Mouse (Mus musculus) C2C12 (cell line): ENCODE results near the gene Krt6a.

Experiments
- CTCF ChIP-seq: IDR thresholded peaks from one replicate; pipeline ENCODE4 v1.5.1; 2011; ENCODE audit not compliant: control insufficient read depth, insufficient read depth, insufficient read length
- MYOD1 ChIP-seq: IDR thresholded peaks from one replicate; pipeline ENCODE4 v1.6.1; 2011; ENCODE audit warnings: low read depth; ENCODE audit not compliant: control insufficient read depth, insufficient read length
- USF1 ChIP-seq: IDR thresholded peaks from one replicate; pipeline ENCODE4 v1.6.1; 2011; ENCODE audit warnings: low read depth, mild to moderate bottlenecking, control low read depth, moderate library complexity

- TF ChIP-seq USF1 (no peak), CTCF (no peak), MYOD1 (no peak)
Observed at GRCm38 (mm10) chr15:101714356-101714755, 20.2 kb upstream of the Krt6a start.
